Mouse (Mus musculus) midbrain, postnatal 0 days (tissue): ENCODE measurements around the gene Ints7. TPM values are rescaled to one million over a fixed set of nuclear protein-coding genes. Genes with fewer than 3 reads are reported as not detected.

ENCODE experiments used
- ATAC-seq: fragments of 200-750 bp; cut with Nextera tagmentation; 2 replicates; pipeline ENCODE4 v1.8.0; 2017; ENCODE audit warnings: moderate number of reproducible peaks, mild to moderate bottlenecking, moderate TSS enrichment, moderate library complexity; ENCODE audit not compliant: low FRiP score
- DNase-seq: peaks from one replicate; pipeline ENCODE4 v3.0.0-alpha.2; 2015; ENCODE audit warnings: low spot score
- H3K27ac ChIP-seq: fragments of 300-500 bp; sonication (generic); 2 replicates; pipeline ENCODE4 v1.5.1; 2014; ENCODE audit warnings: low read depth, mild to moderate bottlenecking, low read length, mixed read lengths
- H3K27me3 ChIP-seq: fragments of 300-500 bp; sonication (generic); 2 replicates; pipeline ENCODE4 v1.6.1; 2014; ENCODE audit warnings: low read length, control low read depth, mixed read lengths; ENCODE audit not compliant: insufficient read depth
- H3K36me3 ChIP-seq: fragments of 300-500 bp; sonication (generic); 2 replicates; pipeline ENCODE4 v1.6.1; 2014; ENCODE audit warnings: low read length, control low read depth, mixed read lengths; ENCODE audit not compliant: insufficient read depth
- H3K4me1 ChIP-seq: fragments of 300-500 bp; sonication (generic); 2 replicates; pipeline ENCODE4 v1.6.1; 2014; ENCODE audit warnings: mild to moderate bottlenecking, control low read depth, antibody characterized with exemption, low read length, mixed read lengths; ENCODE audit not compliant: insufficient read depth
- H3K4me2 ChIP-seq: fragments of 300-500 bp; sonication (generic); 2 replicates; pipeline ENCODE4 v1.6.1; 2014; ENCODE audit warnings: low read depth, mild to moderate bottlenecking, low read length, mixed read lengths; ENCODE audit not compliant: poor library complexity, severe bottlenecking
- H3K4me3 ChIP-seq: fragments of 300-500 bp; sonication (generic); 2 replicates; pipeline ENCODE4 v1.5.1; 2014; ENCODE audit warnings: low read depth, mild to moderate bottlenecking, low read length, moderate library complexity
- H3K9ac ChIP-seq: fragments of 300-500 bp; sonication (generic); replicated peaks from 2 replicates; pipeline ENCODE4 v1.6.1; 2014; ENCODE audit warnings: mild to moderate bottlenecking, low read length, moderate library complexity, mixed read lengths; ENCODE audit not compliant: poor library complexity, severe bottlenecking
- H3K9me3 ChIP-seq: fragments of 300-500 bp; sonication (generic); 2 replicates; pipeline ENCODE4 v1.6.1; 2016; ENCODE audit warnings: low read length, control low read depth
- CTCF ChIP-seq: IDR thresholded peaks from 2 replicates; pipeline ENCODE4 v1.5.1; 2016; ENCODE audit warnings: antibody characterized with exemption, mild to moderate bottlenecking
- WGBS: fragments of 180-500 bp; shearing (Covaris S2); extraction: QIAGEN DNeasy Blood & Tissue Kit; methylation state at CpG from one replicate; pipeline ENCODE4 v1.1.7; 2014; 5-methylcytosine and 5-hydroxymethylcytosine counted together
- polyA plus RNA-seq: library from polyadenylated mRNA; unstranded; fragments of >200 nt; fragmentation: Nextera tagmentation; extraction: Ambion mirVana; gene quantifications from 2 replicates; pipeline ENCODE4 v1.2.1, GENCODE M21; 2015
- total RNA-seq: library from RNA; depleted of rRNA; stranded (reverse); fragments of >200 nt; gene quantifications from 2 replicates; pipeline ENCODE4 v1.2.3, GENCODE M21; 2014

The Ints7 gene
- total and polyA plus RNA-seq, 2 experiments from 2014 or later, result 27.0 to 33.1 TPM

- Histone ChIP-seq H3K4me2 (no peak overlapping the region), H3K9ac (no peak overlapping the region), H3K27me3 (no peaks in the 10 kb centered on the region), H3K27ac (no peak overlapping the region), H3K36me3 (peaks cover 19% of the 10 kb centered on the region), H3K9me3 (no peaks in the 10 kb centered on the region), H3K4me3 (no peak overlapping the region), H3K4me1 (no peaks in the 10 kb centered on the region)
- ATAC-seq (no peak), DNase-seq (no peak)
- 60% methylated on average over 4 of the region's 4 CpGs for WGBS
- no peak for TF ChIP-seq CTCF
Observed at GRCm38 (mm10) chr1:191625620-191626019, 50.2 kb downstream of the Ints7 start.

- Histone ChIP-seq H3K27me3 (no peaks in the 10 kb centered on the region), H3K4me1 (no peaks in the 10 kb centered on the region), H3K4me2 (no peak overlapping the region), H3K4me3 (no peak overlapping the region), H3K9me3 (no peaks in the 10 kb centered on the region), H3K27ac (no peak overlapping the region), H3K36me3 (no peaks in the 10 kb centered on the region), H3K9ac (no peak overlapping the region)
- no peak for TF ChIP-seq CTCF
- WGBS, result 81% methylated on average over 11 of the region's 11 CpGs
- ATAC-seq, result no peak
- no peak for DNase-seq
Observed at GRCm38 (mm10) chr1:191628457-191629169, 53.2 kb downstream of the Ints7 start.

- no peak for DNase-seq
Observed at GRCm38 (mm10) chr1:191629170-191629636, 53.8 kb downstream of the Ints7 start.

GRCm38 (mm10) chr1:191632511-191633095 is 57.2 kb downstream of the Ints7 start:
- no peak for TF ChIP-seq CTCF
- Histone ChIP-seq H3K27me3 (no peaks in the 10 kb centered on the region), H3K4me3 (no peak overlapping the region), H3K4me1 (no peaks in the 10 kb centered on the region), H3K36me3 (no peaks in the 10 kb centered on the region), H3K9me3 (no peaks in the 10 kb centered on the region), H3K9ac (no peak overlapping the region), H3K4me2 (no peak overlapping the region), H3K27ac (no peak overlapping the region)
- DNase-seq, result no peak
- ATAC-seq, result no peak
- 71% methylated on average over 6 of the region's 6 CpGs for WGBS

More at GRCm38 (mm10) chr1:191629170-191629636, 53.8 kb downstream of the Ints7 start:
- 66% methylated on average over 3 of the region's 3 CpGs for WGBS
- Histone ChIP-seq H3K36me3 (no peaks in the 10 kb centered on the region), H3K27ac (no peak overlapping the region), H3K9me3 (no peaks in the 10 kb centered on the region), H3K27me3 (no peaks in the 10 kb centered on the region), H3K4me3 (no peak overlapping the region), H3K9ac (no peak overlapping the region), H3K4me2 (no peak overlapping the region), H3K4me1 (no peaks in the 10 kb centered on the region)
- ATAC-seq, result no peak
- TF ChIP-seq CTCF, result no peak

- Histone ChIP-seq H3K4me1 (no peaks in the 10 kb centered on the region), H3K9me3 (no peaks in the 10 kb centered on the region), H3K4me2 (no peak overlapping the region), H3K9ac (no peak overlapping the region), H3K27me3 (no peaks in the 10 kb centered on the region), H3K27ac (no peak overlapping the region), H3K4me3 (no peak overlapping the region), H3K36me3 (no peaks in the 10 kb centered on the region)
- ATAC-seq (no peak), DNase-seq (no peak)
- no peak for TF ChIP-seq CTCF
- 58% methylated on average over 2 of the region's 2 CpGs for WGBS
Observed at GRCm38 (mm10) chr1:191634116-191634515, 58.7 kb downstream of the Ints7 start.

- WGBS, result 86% methylated on average over 2 of the region's 2 CpGs
- no peak overlapping the region for H3K9ac ChIP-seq
- DNase-seq, result no peak
- H3K27me3 ChIP-seq, result no peaks in the 10 kb centered on the region
- H3K27ac ChIP-seq, result no peak overlapping the region
- ATAC-seq, result no peak
- H3K36me3 ChIP-seq, result no peaks in the 10 kb centered on the region
- H3K4me1 ChIP-seq, result no peaks in the 10 kb centered on the region
- TF ChIP-seq CTCF, result no peak
- H3K4me2 ChIP-seq, result no peak overlapping the region
- H3K4me3 ChIP-seq, result no peak overlapping the region
- H3K9me3 ChIP-seq, result no peaks in the 10 kb centered on the region
Observed at GRCm38 (mm10) chr1:191638404-191638803, 63.0 kb downstream of the Ints7 start.
